Mouse (Mus musculus) liver, postnatal 0 days (tissue): ENCODE measurements around the gene Arhgap23.

Experiments used
- CTCF ChIP-seq: sonication (generic); IDR thresholded peaks from 2 replicates; pipeline ENCODE4 v1.5.1; 2016; ENCODE audit warnings: antibody characterized with exemption, low read depth
- EP300 ChIP-seq: IDR thresholded peaks from 2 replicates; pipeline ENCODE4 v1.6.1; 2016; ENCODE audit warnings: antibody characterized with exemption, low read depth, mild to moderate bottlenecking

- TF ChIP-seq CTCF (no peak), EP300 (no peak)
These were observed 26.2 kb upstream of the Arhgap23 start for GRCm38 (mm10) chr11:97389127-97389526.
